Mouse (Mus musculus) midbrain, embryonic 11.5 days (tissue): ENCODE results near the gene Gm12394. TPM values are rescaled to one million over a fixed set of nuclear protein-coding genes. Genes with fewer than 3 reads are reported as not detected.
"Not testable (repeated sequence)": the region's sequence is repeated elsewhere in the genome, so short reads cannot be mapped to it uniquely, and the experiment has no call there.

Source experiments
- ATAC-seq: fragments of 200-750 bp; cut with Nextera tagmentation; 2 replicates; pipeline ENCODE4 v1.8.0; 2017; ENCODE audit warnings: moderate TSS enrichment, moderate library complexity; ENCODE audit not compliant: low FRiP score
- DNase-seq: peaks from one replicate; pipeline ENCODE4 v3.0.0; 2015; ENCODE audit warnings: low spot score; ENCODE audit errors: missing footprints
- H3K27ac ChIP-seq: fragments of 300-500 bp; sonication (generic); 2 replicates; pipeline ENCODE4 v1.5.1; 2014; ENCODE audit warnings: low read depth, low read length
- H3K27me3 ChIP-seq: fragments of 300-500 bp; sonication (generic); 2 replicates; pipeline ENCODE4 v1.6.1; 2014; ENCODE audit warnings: mild to moderate bottlenecking, low read length, moderate library complexity, mixed read lengths; ENCODE audit not compliant: control insufficient read depth, insufficient read depth
- H3K36me3 ChIP-seq: fragments of 300-500 bp; sonication (generic); 2 replicates; pipeline ENCODE4 v1.6.1; 2014; ENCODE audit warnings: mild to moderate bottlenecking, low read length, moderate library complexity, mixed read lengths; ENCODE audit not compliant: control insufficient read depth, insufficient read depth
- H3K4me1 ChIP-seq: fragments of 300-500 bp; sonication (generic); 2 replicates; pipeline ENCODE4 v1.6.1; 2014; ENCODE audit warnings: low read length; ENCODE audit not compliant: control insufficient read depth, insufficient read depth
- H3K4me2 ChIP-seq: fragments of 300-500 bp; sonication (generic); 2 replicates; pipeline ENCODE4 v1.6.1; 2014; ENCODE audit warnings: mild to moderate bottlenecking, moderate library complexity
- H3K4me3 ChIP-seq: fragments of 300-500 bp; sonication (generic); 2 replicates; pipeline ENCODE4 v1.5.1; 2014; ENCODE audit warnings: low read depth, low read length
- H3K9ac ChIP-seq: fragments of 300-500 bp; sonication (generic); 2 replicates; pipeline ENCODE4 v1.6.1; 2014; ENCODE audit warnings: low read length
- H3K9me3 ChIP-seq: fragments of 300-500 bp; sonication (generic); 2 replicates; pipeline ENCODE4 v1.6.1; 2016; ENCODE audit warnings: low read length; ENCODE audit not compliant: control insufficient read depth
- WGBS: fragments of 180-500 bp; shearing (Covaris S2); extraction: QIAGEN DNeasy Blood & Tissue Kit; methylation state at CpG from one replicate; pipeline ENCODE4 v1.1.7; 2014; 5-methylcytosine and 5-hydroxymethylcytosine counted together
- polyA plus RNA-seq: library from polyadenylated mRNA; unstranded; fragments of >200 nt; fragmentation: Nextera tagmentation; extraction: Ambion mirVana; gene quantifications from 2 replicates; pipeline ENCODE4 v1.2.1, GENCODE M21; 2014

The Gm12394 gene
- polyA plus RNA-seq, 1 experiment from 2014 or later = 0.66 TPM

DNA sequence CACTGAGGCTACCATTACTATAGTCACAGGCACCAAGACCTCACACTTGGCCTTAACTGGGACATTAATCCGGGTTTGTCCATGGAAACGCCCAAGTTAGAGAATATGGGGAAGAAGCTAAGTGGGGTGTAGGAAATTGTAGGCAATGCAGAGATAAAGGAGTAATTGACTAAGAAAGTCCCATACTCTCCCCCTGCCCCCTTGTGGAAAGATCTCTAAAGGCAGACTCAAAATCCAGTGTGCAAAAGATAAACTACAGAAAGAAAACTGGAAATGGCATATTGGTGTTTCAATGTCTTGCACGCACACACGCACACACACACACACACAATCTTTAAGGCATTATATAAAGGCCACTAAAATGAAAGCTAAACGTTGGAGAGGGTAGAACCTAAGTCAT, 14.2 kb upstream of the Gm12394 start:
- Histone ChIP-seq H3K4me1 (no peaks in the 10 kb centered on the region), H3K27ac (no peak overlapping the region), H3K9ac (no peak overlapping the region), H3K4me3 (no peak overlapping the region), H3K36me3 (no peaks in the 10 kb centered on the region), H3K27me3 (no peaks in the 10 kb centered on the region), H3K4me2 (no peak overlapping the region), H3K9me3 (no peaks in the 10 kb centered on the region)
- ATAC-seq (no peak), DNase-seq (peak; percentile 84)
- 81% methylated on average over 5 of the region's 5 CpGs for WGBS

DNA sequence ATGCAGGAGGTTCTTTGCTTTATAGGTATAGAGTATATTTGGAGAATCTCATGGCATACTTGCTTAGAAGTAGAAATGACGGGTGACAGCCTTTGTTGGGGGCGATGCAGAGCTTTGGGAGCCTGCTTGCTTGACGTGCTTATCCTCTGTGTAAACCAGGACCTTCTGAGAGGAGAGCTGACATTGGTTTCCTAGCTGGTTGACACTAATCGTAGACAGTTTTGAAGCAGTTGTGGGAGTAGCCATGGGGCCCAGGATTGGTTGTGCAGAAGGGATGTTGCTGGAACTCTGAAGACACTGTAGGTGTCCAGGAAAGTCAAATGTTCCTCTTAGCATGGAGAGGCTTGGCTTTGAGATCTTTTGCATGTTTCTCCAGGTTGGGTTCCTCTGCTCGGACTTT, 11.6 kb upstream of the Gm12394 start:
- Histone ChIP-seq H3K4me2 (no peak overlapping the region), H3K27ac (no peak overlapping the region), H3K4me3 (no peak overlapping the region), H3K9ac (no peak overlapping the region), H3K27me3 (no peaks in the 10 kb centered on the region), H3K4me1 (no peaks in the 10 kb centered on the region), H3K36me3 (no peaks in the 10 kb centered on the region), H3K9me3 (no peaks in the 10 kb centered on the region)
- DNase-seq = no peak
- no peak for ATAC-seq
- 83% methylated on average over 5 of the region's 5 CpGs for WGBS

GRCm38 (mm10) chr4:42867390-42867789, 10.8 kb upstream of the Gm12394 start:
- Histone ChIP-seq H3K4me2 (no peak overlapping the region), H3K9ac (no peak overlapping the region), H3K27ac (no peak overlapping the region), H3K9me3 (no peaks in the 10 kb centered on the region), H3K36me3 (no peaks in the 10 kb centered on the region), H3K27me3 (no peaks in the 10 kb centered on the region), H3K4me3 (no peak overlapping the region), H3K4me1 (no peaks in the 10 kb centered on the region)
- ATAC-seq (no peak), DNase-seq (no peak)
- WGBS = 80% methylated on average over 3 of the region's 3 CpGs

GRCm38 (mm10) chr4:42863487-42863886, 6.9 kb upstream of the Gm12394 start:
- H3K4me1 ChIP-seq, H3K4me2 ChIP-seq, H3K27ac ChIP-seq, H3K9me3 ChIP-seq, H3K27me3 ChIP-seq, DNase-seq, H3K36me3 ChIP-seq, H3K4me3 ChIP-seq, H3K9ac ChIP-seq, ATAC-seq: not testable (repeated sequence)
- WGBS = 74% methylated on average over 5 of the region's 5 CpGs

DNA sequence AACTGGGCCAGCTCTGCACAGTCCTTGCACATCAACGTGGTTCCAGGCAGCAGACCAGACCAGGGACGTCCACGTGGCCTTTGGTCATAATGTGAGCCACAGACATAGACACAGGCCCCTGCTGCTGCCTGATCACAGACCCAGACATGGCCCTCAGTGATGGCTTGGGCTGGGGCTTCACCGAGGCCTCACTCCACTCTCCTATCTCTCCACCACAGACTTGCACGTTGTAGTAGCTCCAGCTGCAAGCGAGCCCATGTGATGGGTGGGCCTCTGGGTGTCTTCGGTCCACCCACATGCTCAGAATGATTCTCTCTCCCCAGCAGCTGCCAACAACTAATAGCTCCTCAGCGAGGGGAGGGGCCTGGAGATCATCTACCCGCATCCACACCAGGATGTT, 3.9 kb upstream of the Gm12394 start:
- H3K4me2 ChIP-seq, H3K9ac ChIP-seq, H3K4me3 ChIP-seq, H3K27me3 ChIP-seq, H3K36me3 ChIP-seq, H3K27ac ChIP-seq, H3K9me3 ChIP-seq, DNase-seq, H3K4me1 ChIP-seq, ATAC-seq: not testable (repeated sequence)
- 84% methylated on average over 9 of the region's 9 CpGs for WGBS

- ATAC-seq, H3K4me1 ChIP-seq, H3K9ac ChIP-seq, H3K27me3 ChIP-seq, H3K4me2 ChIP-seq, H3K36me3 ChIP-seq, H3K9me3 ChIP-seq, H3K4me3 ChIP-seq, H3K27ac ChIP-seq, DNase-seq: not testable (repeated sequence)
- WGBS = 88% methylated on average over 1 of the region's 1 CpGs
These were observed 2.8 kb downstream of the Gm12394 start, which contains the start of gene Fam205a1 for GRCm38 (mm10) chr4:42853788-42854187. Fam205a1 (minus strand) TSS chr4:42853888.

DNA sequence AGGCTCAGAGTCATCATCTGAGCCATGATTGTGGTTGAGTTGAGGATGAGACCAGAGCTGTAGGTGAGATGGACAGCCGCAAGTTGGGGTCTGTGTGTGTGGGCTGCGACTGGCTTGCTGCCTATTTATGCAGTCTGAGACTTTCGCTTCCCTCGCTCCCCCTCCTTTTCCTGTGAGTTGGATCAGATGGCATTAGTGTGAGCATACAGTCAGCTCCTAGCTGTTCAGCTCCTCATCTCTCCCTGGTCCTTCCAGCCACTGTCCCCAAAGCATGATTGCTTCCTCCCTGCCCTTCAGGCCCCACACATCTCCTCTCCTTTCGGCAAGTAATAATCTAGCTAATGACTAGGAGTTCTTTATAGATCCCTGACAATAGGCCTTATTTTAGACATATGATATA, 82.7 kb downstream of the Gm12394 start, which contains the start of gene Ccl21a:
Gene Ccl21a (minus strand): TSS at position 101 of the 400 bp plus-strand sequence.
- no CpG with 5 or more reads among the region's 5 CpGs for WGBS
- not testable (repeated sequence) for H3K27me3 ChIP-seq, H3K4me2 ChIP-seq, H3K4me3 ChIP-seq, H3K27ac ChIP-seq, H3K9ac ChIP-seq, ATAC-seq, DNase-seq, H3K4me1 ChIP-seq, H3K36me3 ChIP-seq, H3K9me3 ChIP-seq

- H3K4me3 ChIP-seq, H3K9me3 ChIP-seq, DNase-seq, H3K9ac ChIP-seq, H3K27ac ChIP-seq, H3K4me2 ChIP-seq, H3K27me3 ChIP-seq, ATAC-seq, H3K36me3 ChIP-seq, H3K4me1 ChIP-seq: not testable (repeated sequence)
- WGBS = no CpG with 5 or more reads among the region's 6 CpGs
These were observed 100.1 kb downstream of the Gm12394 start, which contains the start of gene Ccl19 for GRCm38 (mm10) chr4:42756477-42756876. Ccl19 (minus strand) TSS chr4:42756577.

DNA sequence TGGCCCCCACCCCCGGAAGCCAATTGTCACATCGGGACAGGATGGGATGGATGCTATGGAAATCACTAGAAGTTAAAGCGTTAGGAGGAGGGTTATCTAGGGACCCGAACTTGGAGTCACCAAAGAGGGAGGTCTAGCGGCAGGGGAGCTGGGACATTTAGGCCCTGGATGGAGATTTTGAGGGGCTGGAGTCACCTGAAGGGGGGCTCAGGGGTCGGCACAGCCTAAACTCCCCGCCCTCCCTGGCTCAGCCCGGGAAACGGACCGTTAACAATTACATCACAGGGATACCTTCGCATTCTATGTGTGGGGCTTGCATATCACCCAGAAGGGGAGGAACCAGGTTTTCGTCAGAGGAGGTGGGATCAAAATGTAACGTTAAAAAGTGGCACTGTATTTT, 121.3 kb downstream of the Gm12394 start, which contains the start of gene 4930578G10Rik:
Gene 4930578G10Rik (plus strand): TSS at position 301 of the 400 bp plus-strand sequence.
- H3K4me3 ChIP-seq, H3K9me3 ChIP-seq, H3K4me1 ChIP-seq, ATAC-seq, H3K9ac ChIP-seq, H3K36me3 ChIP-seq, H3K4me2 ChIP-seq, H3K27ac ChIP-seq, DNase-seq, H3K27me3 ChIP-seq: not testable (repeated sequence)
- WGBS = no CpG with 5 or more reads among the region's 13 CpGs
